Mouse (Mus musculus) NIH3T3 (cell line): ENCODE measurements at regions not wholly inside any gene's neighbourhood (a gene's known extent, or its start where the extent isn't known, plus 50 kb on each side); places are given as distances from the start of the nearest gene placed in this dataset.

ENCODE experiments used
- DNase-seq: peaks from one replicate; pipeline ENCODE4 v3.0.0-alpha.2; 2012; ENCODE audit warnings: low read depth

DNA sequence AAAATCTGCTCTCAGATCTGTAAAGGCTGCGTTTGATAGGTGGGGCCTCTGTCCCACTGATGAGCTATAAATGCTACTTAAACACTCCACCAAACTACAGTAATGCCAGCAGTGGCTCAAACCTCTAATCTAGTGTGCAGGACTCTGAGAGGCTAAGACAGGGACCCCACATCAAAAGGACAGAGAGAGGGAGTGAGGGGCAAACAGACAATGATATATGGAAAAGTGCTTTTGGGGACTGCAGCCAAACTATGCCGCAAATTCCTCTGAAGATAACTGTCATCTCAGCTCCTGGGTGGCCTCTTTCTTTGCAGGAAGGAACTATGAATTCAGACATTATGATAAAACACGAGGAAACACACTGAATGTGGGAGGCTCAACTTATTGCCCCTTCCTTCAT, 138.9 kb upstream of the Ddit4l start:
- no peak for DNase-seq

DNA sequence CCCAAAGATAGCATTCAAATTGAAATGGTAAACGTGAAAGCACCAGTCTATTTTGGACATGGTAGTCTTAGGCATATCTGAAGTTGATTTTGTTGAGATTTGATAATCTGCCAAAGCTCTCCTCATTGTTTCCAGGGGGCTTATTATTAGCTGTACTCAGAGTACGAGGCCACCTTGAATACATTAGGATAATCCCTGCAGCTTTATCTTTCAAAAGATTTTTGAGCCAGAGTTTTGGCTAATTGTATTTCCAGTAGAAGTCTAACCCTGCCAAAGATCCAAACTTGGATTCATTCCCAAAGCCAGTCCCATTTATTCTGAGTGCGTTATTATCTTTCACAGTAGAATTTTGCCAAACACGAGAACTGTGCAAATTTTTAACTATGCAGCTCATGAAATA, 138.4 kb upstream of the Ddit4l start:
- no peak for DNase-seq

DNA sequence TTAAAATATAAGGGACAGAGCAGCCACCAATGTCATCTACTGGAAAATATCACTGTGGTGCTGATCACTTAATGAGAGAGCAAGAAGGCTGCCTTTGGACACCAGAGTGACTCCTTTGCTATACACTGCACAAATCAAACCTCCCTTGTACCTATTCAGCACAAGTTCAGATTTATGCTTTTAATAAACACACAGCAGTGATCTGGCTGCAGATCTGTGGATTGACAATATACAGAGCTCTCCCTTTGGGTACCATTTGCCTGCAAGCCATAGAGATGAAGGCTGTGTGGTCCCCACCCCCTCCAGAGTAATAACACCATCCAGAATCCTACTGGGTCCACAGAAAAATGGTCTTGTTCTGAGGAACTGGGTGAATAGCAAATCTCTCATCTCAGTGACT, 131.8 kb upstream of the Ddit4l start:
- no peak for DNase-seq

- DNase-seq, result no peak
Measured at GRCm38 (mm10) chr3:137491508-137492019, 129.8 kb upstream of the Ddit4l start.

DNA sequence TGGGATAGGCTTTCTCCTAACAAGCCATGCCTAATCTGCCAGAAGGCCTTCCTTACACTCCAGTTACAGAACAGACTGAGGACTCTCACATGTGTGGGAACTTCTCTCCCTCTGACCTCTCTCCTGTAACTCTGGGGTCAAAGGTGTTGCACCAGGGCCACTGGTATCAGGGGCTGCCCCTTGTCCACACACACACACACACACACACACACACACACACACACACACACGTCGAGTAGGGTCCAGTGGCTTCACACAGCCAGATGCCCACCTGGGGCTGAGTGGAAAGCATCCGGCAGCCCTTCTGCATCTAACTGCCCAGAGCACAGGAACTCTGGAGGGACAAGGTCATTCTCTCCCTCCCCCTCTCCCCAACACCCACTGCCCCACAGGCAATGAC, 123.1 kb upstream of the Ddit4l start:
- DNase-seq, result no peak

GRCm38 (mm10) chr3:137511283-137511682, 110.1 kb upstream of the Ddit4l start:
- peak; percentile 26 for DNase-seq

DNA sequence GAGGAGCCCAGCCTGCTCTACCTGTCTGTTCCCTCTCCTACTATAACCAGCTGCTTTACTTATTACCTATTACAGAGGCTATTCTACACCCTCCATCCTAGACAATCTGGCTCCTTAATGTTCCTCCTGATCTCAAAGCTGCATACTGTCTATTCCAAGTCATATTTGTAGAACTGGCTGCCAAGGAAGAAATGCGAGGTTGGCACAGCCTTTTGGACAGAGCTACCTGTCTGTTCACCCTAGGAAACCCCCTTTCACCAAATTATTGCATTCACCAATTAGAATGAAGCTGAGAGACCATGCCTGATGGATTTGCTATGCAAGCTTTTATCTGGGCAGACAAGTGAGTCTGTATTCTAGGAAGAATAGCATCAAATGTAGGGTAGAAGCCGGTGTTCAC, 109.0 kb upstream of the Ddit4l start:
- no peak for DNase-seq

GRCm38 (mm10) chr3:137513026-137513425, 108.4 kb upstream of the Ddit4l start:
- no peak for DNase-seq

DNA sequence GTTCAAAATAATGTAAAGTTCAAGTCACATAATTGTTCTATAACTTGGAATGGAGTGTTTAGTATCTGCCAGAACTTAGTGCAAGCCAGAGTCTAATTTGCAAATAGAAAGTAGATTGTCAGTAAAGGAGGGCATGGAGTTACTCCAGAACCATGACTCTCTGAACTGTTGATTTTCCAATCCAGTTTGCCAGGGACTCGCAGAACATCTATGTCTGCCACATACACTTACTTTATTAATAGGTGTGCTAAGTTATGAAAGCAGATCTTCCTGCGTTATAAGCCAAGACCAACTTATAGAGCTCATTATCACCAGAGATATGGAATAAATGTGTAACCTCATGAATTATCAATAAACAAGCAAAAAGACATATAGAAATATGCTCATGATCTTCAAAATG, 107.2 kb upstream of the Ddit4l start:
- DNase-seq, result no peak

DNA sequence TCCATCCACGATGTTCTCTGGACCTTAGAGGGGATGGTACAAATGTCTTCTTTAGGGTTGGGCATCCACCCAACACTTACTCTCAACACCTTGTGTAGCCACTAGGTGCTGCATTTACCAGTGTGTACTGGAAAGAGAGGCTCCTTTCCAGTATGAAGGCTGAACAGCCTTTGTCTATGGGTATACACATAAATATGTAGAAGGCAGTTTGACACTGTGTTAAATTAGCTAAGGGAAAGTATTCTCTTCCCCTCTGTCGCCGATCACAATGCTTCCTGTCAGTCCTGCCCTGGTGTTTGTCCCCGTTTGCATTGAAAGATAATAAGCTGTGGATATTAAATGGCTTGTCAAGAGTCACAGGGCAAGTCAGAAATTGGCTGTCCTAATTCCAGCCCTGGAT, 104.0 kb upstream of the Ddit4l start:
- DNase-seq, result no peak

DNA sequence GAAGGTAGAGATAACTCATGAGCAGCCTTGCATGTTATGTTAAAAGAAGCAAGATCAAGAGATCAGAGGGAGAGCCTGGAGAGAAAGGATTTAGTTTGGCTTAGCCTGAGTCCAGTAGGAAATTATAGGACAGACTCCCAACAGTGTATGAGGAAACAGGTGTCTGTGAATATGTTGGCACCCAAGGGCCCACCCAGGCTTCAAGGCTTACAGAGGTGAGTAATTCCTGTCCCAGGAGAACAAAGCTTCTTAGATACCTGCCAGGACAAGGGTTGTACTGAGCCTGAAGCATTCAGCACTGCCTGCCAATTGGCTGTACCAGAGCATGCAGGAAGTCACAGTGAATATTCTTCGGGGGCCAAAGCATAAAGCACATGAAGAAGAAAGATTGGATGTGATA, 101.2 kb upstream of the Ddit4l start:
- DNase-seq, result no peak

- no peak for DNase-seq
Measured at GRCm38 (mm10) chr3:137525606-137526575, 95.5 kb upstream of the Ddit4l start.

DNA sequence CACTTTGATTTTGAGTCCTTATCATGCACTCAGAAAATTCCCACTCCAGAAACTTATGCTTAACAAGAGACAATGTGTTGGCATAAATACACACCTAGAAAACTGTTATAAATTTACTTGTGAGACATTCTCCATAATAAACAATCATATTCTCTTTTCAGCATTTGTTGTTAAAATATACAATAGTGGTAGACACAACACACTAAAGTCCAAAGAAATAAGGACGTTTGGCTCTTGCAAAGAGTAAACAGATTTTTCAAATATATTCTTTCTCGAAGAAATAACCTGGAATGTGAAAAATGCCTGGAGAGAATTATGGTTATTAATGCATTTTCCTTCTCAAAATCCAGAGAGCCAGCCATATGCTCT, 91.8 kb upstream of the Ddit4l start:
- DNase-seq, result no peak

- no peak for DNase-seq
Measured at GRCm38 (mm10) chr3:137529961-137530609, 91.3 kb upstream of the Ddit4l start.

DNA sequence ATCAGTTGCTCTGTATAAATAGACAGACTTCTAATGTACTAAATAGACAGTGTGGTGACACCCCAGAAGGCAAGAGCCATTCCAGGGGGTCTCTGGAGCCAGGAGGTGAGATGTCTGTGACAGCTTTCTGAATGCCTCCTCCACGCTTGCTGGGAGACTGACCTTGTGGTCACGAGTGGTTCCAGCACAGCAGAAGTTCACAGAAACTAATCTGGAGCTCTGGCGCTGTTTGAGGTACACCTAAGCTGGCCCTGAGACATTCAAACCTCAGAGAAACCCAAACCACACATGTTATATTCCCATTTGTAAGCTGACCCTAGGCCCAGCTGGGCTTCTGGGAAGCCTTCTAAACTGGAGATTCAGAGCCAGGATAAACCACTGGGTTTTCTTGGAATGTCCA, 79.7 kb upstream of the Ddit4l start:
- no peak for DNase-seq

GRCm38 (mm10) chr3:137542343-137542742, 79.1 kb upstream of the Ddit4l start:
- no peak for DNase-seq

GRCm38 (mm10) chr3:137547414-137547877, 74.0 kb upstream of the Ddit4l start:
- no peak for DNase-seq

GRCm38 (mm10) chr3:137547938-137548337, 73.5 kb upstream of the Ddit4l start:
- peak; percentile 22 for DNase-seq

- DNase-seq, result no peak
Measured at GRCm38 (mm10) chr3:137550708-137551107, 70.7 kb upstream of the Ddit4l start.

DNA sequence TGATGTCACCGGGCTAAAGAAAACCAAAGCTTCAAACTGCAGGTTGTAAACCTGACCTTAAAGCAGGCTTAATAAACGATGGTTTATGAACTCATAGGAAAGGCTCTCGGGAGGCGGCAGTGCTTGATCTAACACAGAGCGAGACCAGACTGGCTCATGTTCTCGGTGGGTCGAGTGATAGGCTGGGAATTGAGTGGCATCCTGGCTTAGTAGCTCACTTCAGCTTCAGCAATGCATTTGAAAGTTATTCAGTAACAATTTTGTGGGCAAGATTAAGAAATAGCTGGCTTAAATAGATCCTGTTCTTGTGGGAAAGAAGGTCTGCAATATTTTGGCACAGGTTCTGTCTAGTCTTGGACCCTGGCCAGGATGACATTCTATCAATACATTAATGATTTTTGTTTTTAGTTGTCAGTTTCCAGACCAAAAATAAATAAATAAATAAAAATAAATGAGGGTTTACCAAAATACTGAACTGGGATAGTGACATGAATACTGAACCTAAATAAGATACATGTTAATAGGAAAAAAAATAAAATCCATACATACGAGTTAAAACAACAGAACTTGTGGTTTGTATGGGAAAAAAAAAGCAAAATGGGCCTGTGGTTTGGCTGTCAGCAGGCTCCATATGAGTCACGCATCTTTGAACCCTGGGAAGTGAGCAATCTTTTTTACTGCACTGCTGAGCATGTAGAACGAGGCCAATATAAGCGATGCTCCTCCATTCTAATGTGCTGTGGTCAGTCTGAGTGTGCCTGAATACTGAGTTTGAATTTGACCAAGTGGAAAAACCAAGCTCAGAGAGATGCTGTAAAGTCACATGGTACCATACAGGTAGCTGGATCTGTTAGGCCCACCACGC, 68.7 kb upstream of the Ddit4l start:
- peak; percentile 75 for DNase-seq

DNA sequence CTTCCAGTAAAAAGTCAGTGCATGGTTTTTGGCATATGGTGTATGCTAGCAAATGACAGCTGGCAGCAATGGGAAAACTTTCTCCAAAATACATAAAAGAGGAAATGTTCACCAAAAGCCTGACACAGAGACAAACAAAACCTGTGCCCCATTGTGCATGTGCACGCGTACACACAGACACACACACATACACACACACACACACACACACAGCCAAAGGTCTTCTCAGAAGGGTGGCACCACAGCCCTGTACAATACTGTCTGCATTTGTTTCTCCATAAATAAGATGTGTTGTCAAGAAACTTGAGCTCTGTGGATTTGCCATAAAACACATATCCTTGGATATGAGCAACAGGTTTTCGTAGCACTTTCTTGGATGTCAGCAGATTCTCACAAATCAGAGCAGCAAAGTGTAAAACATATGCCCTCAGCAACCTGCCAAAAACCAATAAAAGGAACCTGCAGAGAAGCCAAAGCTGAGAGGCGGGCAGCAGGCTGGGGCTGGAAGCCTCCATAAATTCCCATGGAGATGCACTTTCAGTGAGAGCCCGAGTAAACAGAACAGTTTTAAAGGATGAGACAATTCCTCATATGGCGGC, 60.5 kb upstream of the Ddit4l start:
- no peak for DNase-seq

GRCm38 (mm10) chr3:137561986-137562385, 59.4 kb upstream of the Ddit4l start:
- no peak for DNase-seq
